Mouse (Mus musculus): Measurements from ENCODE around the gene Fgf10. TPM values are rescaled to one million over a fixed set of nuclear protein-coding genes. Genes with fewer than 3 reads are reported as not detected.

Gene Fgf10
- polyA plus RNA-seq, 1 experiment from 2014 or later: 1.6 TPM

GRCm38 (mm10) chr13:118742788-118743187 is 73.2 kb downstream of the Fgf10 start:
- Histone ChIP-seq H3K4me1 (ENCODE audit: control insufficient read depth, insufficient read depth, low read length) (no peaks in the 10 kb centered on the region), H3K4me3 (ENCODE audit: low read depth, low read length) (no peak overlapping the region), H3K27me3 (ENCODE audit: control insufficient read depth, insufficient read depth, low read length) (no peaks in the 10 kb centered on the region), H3K9ac (ENCODE audit: low read length) (no peak overlapping the region), H3K36me3 (ENCODE audit: control insufficient read depth, insufficient read depth, low read length) (no peaks in the 10 kb centered on the region), H3K9me3 (ENCODE audit: control insufficient read depth, low read length) (no peaks in the 10 kb centered on the region), H3K4me2 (ENCODE audit: low read depth) (no peak overlapping the region), H3K27ac (ENCODE audit: low read depth, low read length) (no peak overlapping the region)
- WGBS: 90% methylated on average over 4 of the region's 4 CpGs
- no peak for DNase-seq (ENCODE audit: low spot score)
- ATAC-seq (ENCODE audit: insufficient read depth, low FRiP score, low TSS enrichment): no peak

DNA sequence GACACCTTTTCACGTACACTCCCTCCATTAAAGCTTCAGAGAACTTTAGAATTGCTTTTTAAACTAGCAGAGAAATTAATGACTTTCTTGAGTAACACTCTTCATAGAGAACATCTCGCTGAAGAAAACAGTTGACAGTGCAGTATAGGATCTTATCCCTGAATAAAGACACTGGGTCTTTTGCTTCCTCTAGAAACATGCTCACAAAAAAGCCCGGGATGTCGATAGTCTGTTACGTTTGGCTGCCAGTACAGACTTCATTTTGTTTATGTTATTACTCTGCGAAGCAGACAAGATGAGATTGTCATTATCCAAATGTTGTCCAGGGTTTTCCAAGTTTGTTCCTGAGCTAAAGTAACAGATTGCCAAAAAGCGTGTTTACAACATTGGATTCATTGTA is 75.2 kb downstream of the Fgf10 start:
- Histone ChIP-seq H3K4me2 (ENCODE audit: low read depth) (no peak overlapping the region), H3K4me3 (ENCODE audit: low read depth, low read length) (no peak overlapping the region), H3K36me3 (ENCODE audit: control insufficient read depth, insufficient read depth, low read length) (no peaks in the 10 kb centered on the region), H3K9ac (ENCODE audit: low read length) (no peak overlapping the region), H3K27ac (ENCODE audit: low read depth, low read length) (no peak overlapping the region), H3K27me3 (ENCODE audit: control insufficient read depth, insufficient read depth, low read length) (no peaks in the 10 kb centered on the region), H3K4me1 (ENCODE audit: control insufficient read depth, insufficient read depth, low read length) (no peaks in the 10 kb centered on the region), H3K9me3 (ENCODE audit: control insufficient read depth, low read length) (no peaks in the 10 kb centered on the region)
- DNase-seq (ENCODE audit: low spot score): no peak
- 88% methylated on average over 7 of the region's 7 CpGs for WGBS
- no peak for ATAC-seq (ENCODE audit: insufficient read depth, low FRiP score, low TSS enrichment)

DNA sequence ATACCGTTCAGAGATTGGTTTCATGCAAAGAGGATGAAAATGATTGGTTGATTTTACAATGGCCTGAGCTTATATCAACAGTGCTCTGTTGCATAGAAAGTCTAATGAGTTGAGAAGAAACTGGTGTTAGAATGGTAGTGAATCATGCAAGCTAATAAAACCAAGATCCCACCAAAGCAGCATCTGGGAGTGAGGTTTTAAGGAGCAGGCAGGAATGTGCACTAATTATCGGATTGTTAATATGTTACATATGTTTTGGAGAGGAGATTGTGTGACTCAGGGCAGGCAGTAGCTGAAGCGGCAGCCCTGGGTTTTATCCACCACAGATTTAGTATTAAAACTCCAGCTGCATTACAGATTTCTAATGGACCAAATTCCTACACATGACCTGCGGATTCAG is 76.8 kb downstream of the Fgf10 start:
- no peak for ATAC-seq (ENCODE audit: insufficient read depth, low FRiP score, low TSS enrichment)
- DNase-seq (ENCODE audit: low spot score): no peak

DNA sequence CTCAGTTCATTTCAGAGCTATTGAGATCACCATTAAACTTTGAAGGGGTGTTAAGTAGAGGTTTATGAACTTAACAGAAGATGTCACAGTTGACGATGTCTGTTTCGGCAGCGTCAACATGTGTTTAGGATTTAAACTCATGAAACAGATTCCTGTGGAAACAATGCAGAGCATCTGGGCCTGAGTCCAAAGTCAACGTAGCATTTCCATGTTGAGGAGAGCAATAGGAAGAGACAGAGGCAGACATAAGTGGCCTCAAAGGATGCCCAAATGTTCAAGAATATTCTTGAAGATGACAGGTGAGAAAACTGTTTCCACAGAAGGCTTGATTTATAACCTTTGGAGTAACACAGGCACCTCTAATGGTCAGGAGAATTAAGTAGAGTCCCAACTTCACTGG is 84.4 kb downstream of the Fgf10 start:
- 89% methylated on average over 4 of the region's 4 CpGs for WGBS
- Histone ChIP-seq H3K27me3 (ENCODE audit: control insufficient read depth, insufficient read depth, low read length) (no peaks in the 10 kb centered on the region), H3K27ac (ENCODE audit: low read depth, low read length) (no peak overlapping the region), H3K9ac (ENCODE audit: low read length) (no peak overlapping the region), H3K36me3 (ENCODE audit: control insufficient read depth, insufficient read depth, low read length) (no peaks in the 10 kb centered on the region), H3K9me3 (ENCODE audit: control insufficient read depth, low read length) (no peaks in the 10 kb centered on the region), H3K4me3 (ENCODE audit: low read depth, low read length) (no peak overlapping the region), H3K4me1 (ENCODE audit: control insufficient read depth, insufficient read depth, low read length) (no peaks in the 10 kb centered on the region), H3K4me2 (ENCODE audit: low read depth) (no peak overlapping the region)
- ATAC-seq (ENCODE audit: insufficient read depth, low FRiP score, low TSS enrichment) (no peak), DNase-seq (ENCODE audit: low spot score) (no peak)

More for the DNA sequence above, 76.8 kb downstream of the Fgf10 start:
- H3K27ac ChIP-seq (ENCODE audit: low read depth, low read length): no peak overlapping the region
- no peak overlapping the region for H3K4me2 ChIP-seq (ENCODE audit: low read depth)
- WGBS: 86% methylated on average over 4 of the region's 4 CpGs
- H3K36me3 ChIP-seq (ENCODE audit: control insufficient read depth, insufficient read depth, low read length): no peaks in the 10 kb centered on the region
- no peak overlapping the region for H3K4me3 ChIP-seq (ENCODE audit: low read depth, low read length)
- no peaks in the 10 kb centered on the region for H3K4me1 ChIP-seq (ENCODE audit: control insufficient read depth, insufficient read depth, low read length)
- no peaks in the 10 kb centered on the region for H3K9me3 ChIP-seq (ENCODE audit: control insufficient read depth, low read length)
- H3K27me3 ChIP-seq (ENCODE audit: control insufficient read depth, insufficient read depth, low read length): no peaks in the 10 kb centered on the region
- no peak overlapping the region for H3K9ac ChIP-seq (ENCODE audit: low read length)

DNA sequence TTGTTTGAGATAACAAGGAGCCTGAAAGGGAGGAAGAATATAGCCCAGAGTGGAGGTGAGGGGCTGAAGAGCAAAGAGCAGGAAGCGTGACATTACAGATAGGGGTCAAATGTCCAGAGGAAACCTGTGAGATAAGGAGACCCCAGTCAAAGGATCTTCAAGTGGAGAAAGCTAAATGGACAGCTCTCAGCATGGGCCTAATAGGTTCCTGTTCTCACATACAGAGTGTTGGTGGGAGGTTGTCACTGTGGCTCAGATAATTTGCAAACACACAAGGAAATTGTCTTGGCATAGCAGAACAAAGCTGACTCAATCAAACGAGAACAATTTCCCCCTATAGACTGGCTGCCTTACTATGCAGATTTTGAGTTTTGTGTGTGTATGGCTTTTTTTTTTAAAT is 89.4 kb downstream of the Fgf10 start:
- ATAC-seq (ENCODE audit: insufficient read depth, low FRiP score, low TSS enrichment) (no peak), DNase-seq (ENCODE audit: low spot score) (no peak)
- Histone ChIP-seq H3K9me3 (ENCODE audit: control insufficient read depth, low read length) (no peaks in the 10 kb centered on the region), H3K36me3 (ENCODE audit: control insufficient read depth, insufficient read depth, low read length) (no peaks in the 10 kb centered on the region), H3K27me3 (ENCODE audit: control insufficient read depth, insufficient read depth, low read length) (no peaks in the 10 kb centered on the region), H3K4me2 (ENCODE audit: low read depth) (no peak overlapping the region), H3K9ac (ENCODE audit: low read length) (no peak overlapping the region), H3K27ac (ENCODE audit: low read depth, low read length) (no peak overlapping the region), H3K4me1 (ENCODE audit: control insufficient read depth, insufficient read depth, low read length) (no peaks in the 10 kb centered on the region), H3K4me3 (ENCODE audit: low read depth, low read length) (no peak overlapping the region)
- WGBS: 19% methylated on average over 2 of the region's 2 CpGs

GRCm38 (mm10) chr13:118762982-118763381 is 93.4 kb downstream of the Fgf10 start:
- DNase-seq (ENCODE audit: low spot score) (no peak), ATAC-seq (ENCODE audit: insufficient read depth, low FRiP score, low TSS enrichment) (no peak)
- Histone ChIP-seq H3K36me3 (ENCODE audit: control insufficient read depth, insufficient read depth, low read length) (no peaks in the 10 kb centered on the region), H3K4me1 (ENCODE audit: control insufficient read depth, insufficient read depth, low read length) (no peaks in the 10 kb centered on the region), H3K27ac (ENCODE audit: low read depth, low read length) (no peak overlapping the region), H3K4me2 (ENCODE audit: low read depth) (no peak overlapping the region), H3K4me3 (ENCODE audit: low read depth, low read length) (no peak overlapping the region), H3K9ac (ENCODE audit: low read length) (no peak overlapping the region), H3K9me3 (ENCODE audit: control insufficient read depth, low read length) (no peaks in the 10 kb centered on the region), H3K27me3 (ENCODE audit: control insufficient read depth, insufficient read depth, low read length) (no peaks in the 10 kb centered on the region)
- WGBS: 100% methylated on average over 2 of the region's 2 CpGs

DNA sequence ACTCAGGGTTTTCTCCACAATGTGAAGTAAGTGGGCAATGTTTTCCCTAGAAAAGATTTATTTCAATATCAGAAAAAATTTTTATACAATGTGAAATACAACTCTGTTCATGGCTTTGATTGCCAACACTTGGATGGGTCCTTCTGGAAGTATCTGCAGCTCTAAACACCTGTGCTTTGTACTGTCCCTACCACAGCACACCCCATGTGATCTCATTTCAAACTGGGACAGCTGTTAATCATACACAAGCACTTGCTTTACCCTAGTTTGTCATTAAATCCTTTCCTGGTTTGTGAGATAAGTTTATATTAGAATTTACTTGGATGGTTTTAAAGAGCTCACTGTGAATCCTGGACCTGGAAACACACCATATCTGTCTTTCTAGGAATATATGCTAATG is 102.6 kb downstream of the Fgf10 start:
- no peaks in the 10 kb centered on the region for H3K27me3 ChIP-seq (ENCODE audit: control insufficient read depth, insufficient read depth, low read length)
- no peaks in the 10 kb centered on the region for H3K4me1 ChIP-seq (ENCODE audit: control insufficient read depth, insufficient read depth, low read length)
- H3K9ac ChIP-seq (ENCODE audit: low read length): no peak overlapping the region
- ATAC-seq (ENCODE audit: insufficient read depth, low FRiP score, low TSS enrichment) (no peak), DNase-seq (ENCODE audit: low spot score) (no peak)
- H3K4me3 ChIP-seq (ENCODE audit: low read depth, low read length): no peak overlapping the region
- H3K4me2 ChIP-seq (ENCODE audit: low read depth): no peak overlapping the region
- no peaks in the 10 kb centered on the region for H3K36me3 ChIP-seq (ENCODE audit: control insufficient read depth, insufficient read depth, low read length)
- no peaks in the 10 kb centered on the region for H3K9me3 ChIP-seq (ENCODE audit: control insufficient read depth, low read length)
- no peak overlapping the region for H3K27ac ChIP-seq (ENCODE audit: low read depth, low read length)

DNA sequence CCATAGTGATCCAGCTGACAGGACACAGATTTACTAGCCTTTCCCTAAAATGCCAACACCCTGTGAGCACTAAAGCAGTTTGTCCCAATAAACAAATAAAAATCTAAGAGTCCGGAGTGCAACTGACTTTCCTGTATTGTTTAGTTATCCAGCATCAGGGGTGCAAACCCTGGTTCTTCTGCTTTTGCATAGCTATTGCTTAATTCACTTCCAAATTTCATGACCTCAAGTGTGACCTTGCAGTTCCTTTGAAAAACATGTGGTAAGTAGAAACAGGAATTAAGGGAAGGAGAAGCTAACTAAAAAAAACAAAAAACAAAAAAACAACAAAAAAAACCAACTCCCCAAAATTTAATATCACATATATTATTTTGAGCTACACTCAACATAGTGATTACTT is 105.6 kb downstream of the Fgf10 start:
- Histone ChIP-seq H3K4me3 (ENCODE audit: low read depth, low read length) (no peak overlapping the region), H3K27ac (ENCODE audit: low read depth, low read length) (no peak overlapping the region), H3K36me3 (ENCODE audit: control insufficient read depth, insufficient read depth, low read length) (no peaks in the 10 kb centered on the region), H3K4me2 (ENCODE audit: low read depth) (no peak overlapping the region), H3K9me3 (ENCODE audit: control insufficient read depth, low read length) (no peaks in the 10 kb centered on the region), H3K4me1 (ENCODE audit: control insufficient read depth, insufficient read depth, low read length) (no peaks in the 10 kb centered on the region), H3K9ac (ENCODE audit: low read length) (no peak overlapping the region), H3K27me3 (ENCODE audit: control insufficient read depth, insufficient read depth, low read length) (no peaks in the 10 kb centered on the region)
- 23% methylated on average over 1 of the region's 1 CpGs for WGBS
- DNase-seq (ENCODE audit: low spot score): no peak
- ATAC-seq (ENCODE audit: insufficient read depth, low FRiP score, low TSS enrichment): no peak

- no peaks in the 10 kb centered on the region for H3K27me3 ChIP-seq (ENCODE audit: control insufficient read depth, insufficient read depth, low read length)
- WGBS: 85% methylated on average over 2 of the region's 2 CpGs
- no peak overlapping the region for H3K4me3 ChIP-seq (ENCODE audit: low read depth, low read length)
- ATAC-seq (ENCODE audit: insufficient read depth, low FRiP score, low TSS enrichment) (no peak), DNase-seq (ENCODE audit: low spot score) (no peak)
- H3K4me2 ChIP-seq (ENCODE audit: low read depth): no peak overlapping the region
- H3K9me3 ChIP-seq (ENCODE audit: control insufficient read depth, low read length): no peaks in the 10 kb centered on the region
- H3K27ac ChIP-seq (ENCODE audit: low read depth, low read length): no peak overlapping the region
- H3K4me1 ChIP-seq (ENCODE audit: control insufficient read depth, insufficient read depth, low read length): no peaks in the 10 kb centered on the region
- H3K9ac ChIP-seq (ENCODE audit: low read length): no peak overlapping the region
- no peaks in the 10 kb centered on the region for H3K36me3 ChIP-seq (ENCODE audit: control insufficient read depth, insufficient read depth, low read length)
Observed at GRCm38 (mm10) chr13:118779161-118779560, 109.6 kb downstream of the Fgf10 start.
